Mouse (Mus musculus) urinary bladder, postnatal 4 days (tissue): ENCODE data around the gene Aamp.
"Not testable (repeated sequence)": the region's sequence is repeated elsewhere in the genome, so short reads cannot be mapped to it uniquely, and the experiment has no call there.

Experiments used
- DNase-seq, 2 experiments: peaks; one replicate each; pipeline ENCODE4 v3.0.0; 2021 to 2022; ENCODE audit warnings: low spot score in 2 of 2

The Aamp gene

GRCm38 (mm10) chr1:74284543-74285160, at the start of gene Aamp, which contains the start of gene Pnkd:
Aamp (minus strand) TSS chr1:74284738.
Pnkd (plus strand) TSS chr1:74284930.
- DNase-seq = peak; percentile 100

- no peak for DNase-seq
Observed at GRCm38 (mm10) chr1:74332930-74333329, 48.4 kb upstream of the Aamp start.

GRCm38 (mm10) chr1:74332241-74332763, 47.8 kb upstream of the Aamp start:
- peak; percentile 93 to 94 for DNase-seq

- DNase-seq = no peak
Observed at GRCm38 (mm10) chr1:74331046-74331681, 46.6 kb upstream of the Aamp start.

GRCm38 (mm10) chr1:74329899-74330431, 45.4 kb upstream of the Aamp start:
- no peak for DNase-seq

- DNase-seq = not testable (repeated sequence)
Observed at GRCm38 (mm10) chr1:74326916-74327315, 42.4 kb upstream of the Aamp start.

GRCm38 (mm10) chr1:74321396-74321795, 36.9 kb upstream of the Aamp start:
- DNase-seq = no peak

GRCm38 (mm10) chr1:74318711-74319110, 34.2 kb upstream of the Aamp start:
- no peak for DNase-seq

- no peak for DNase-seq
Observed at GRCm38 (mm10) chr1:74316114-74316827, 31.7 kb upstream of the Aamp start.

GRCm38 (mm10) chr1:74314796-74315195, 30.3 kb upstream of the Aamp start:
- no peak for DNase-seq

GRCm38 (mm10) chr1:74313049-74313692, 28.6 kb upstream of the Aamp start:
- DNase-seq = no peak

- no peak for DNase-seq
Observed at GRCm38 (mm10) chr1:74309767-74310166, 25.2 kb upstream of the Aamp start.

GRCm38 (mm10) chr1:74308001-74308964, 23.7 kb upstream of the Aamp start:
- DNase-seq = no peak

- no peak for DNase-seq
Observed at GRCm38 (mm10) chr1:74307146-74307545, 22.6 kb upstream of the Aamp start.

- no peak for DNase-seq
Observed at GRCm38 (mm10) chr1:74305522-74305921, 21.0 kb upstream of the Aamp start, which contains the start of gene Tmbim1. Tmbim1 (minus strand) TSS chr1:74305622.

GRCm38 (mm10) chr1:74304946-74305345, 20.4 kb upstream of the Aamp start:
- no peak for DNase-seq

GRCm38 (mm10) chr1:74304339-74304790, 19.8 kb upstream of the Aamp start:
- no peak for DNase-seq

GRCm38 (mm10) chr1:74303509-74304338, 19.2 kb upstream of the Aamp start:
- peak; percentile 81 to 83 for DNase-seq

- DNase-seq = no peak
Observed at GRCm38 (mm10) chr1:74302835-74303234, 18.3 kb upstream of the Aamp start.

GRCm38 (mm10) chr1:74302229-74302628, 17.7 kb upstream of the Aamp start:
- DNase-seq = no peak
